In the genomic region with DNA sequence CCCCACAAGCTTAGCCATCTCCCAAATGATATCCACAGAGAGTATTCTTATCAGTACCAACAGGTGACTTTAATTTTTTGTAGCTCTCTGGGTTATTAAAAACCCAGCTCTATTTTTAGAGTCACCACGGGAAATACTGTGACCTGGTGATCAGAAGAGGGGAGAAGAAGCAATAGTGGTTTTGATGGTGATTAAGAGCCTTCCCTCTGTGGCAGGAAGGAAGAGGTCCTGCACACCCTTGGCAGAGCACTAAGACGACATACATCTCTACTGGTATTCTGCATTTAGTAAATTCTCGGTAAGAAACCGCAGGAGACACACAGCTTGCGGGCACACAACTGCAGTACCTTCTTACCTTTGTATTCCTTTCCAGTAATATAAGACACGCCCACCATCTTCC, we compare ENCODE assay signal across 25 mouse cellular contexts.
"Had no signal": no experiment of that assay in that cellular context is flagged by ENCODE, and none has a peak within 500 bp of the region (broad histone marks: within the 10 kb centered on the region; RNA-seq: fewer than 3 reads in every experiment).

No protein-coding gene starts in this region.

- H3K4me2 ChIP-seq: heart, embryonic 12.5 days; hindbrain, embryonic 13.5 days; hindbrain, embryonic 15.5 days; kidney, embryonic 15.5 days; limb, embryonic 13.5 days; limb, embryonic 15.5 days; liver, embryonic 12.5 days had no signal

- H3K4me3 ChIP-seq: gastrocnemius, adult 2 months; heart, embryonic 10.5 days; heart, embryonic 12.5 days; hindbrain, embryonic 13.5 days; hindbrain, embryonic 15.5 days; kidney, embryonic 15.5 days; limb, embryonic 13.5 days; limb, embryonic 15.5 days; liver, embryonic 12.5 days had no signal

- H3K9me3 ChIP-seq: heart, embryonic 10.5 days; heart, embryonic 12.5 days; hindbrain, embryonic 13.5 days; hindbrain, embryonic 15.5 days; kidney, embryonic 15.5 days; limb, embryonic 13.5 days; limb, embryonic 15.5 days; liver, embryonic 12.5 days had no signal

- H3K9ac ChIP-seq: heart, embryonic 12.5 days; hindbrain, embryonic 13.5 days; hindbrain, embryonic 15.5 days; kidney, embryonic 15.5 days; limb, embryonic 13.5 days; limb, embryonic 15.5 days; liver, embryonic 12.5 days had no signal

- H3K4me1 ChIP-seq: heart, embryonic 10.5 days; hindbrain, embryonic 15.5 days; limb, embryonic 13.5 days; liver, embryonic 12.5 days had no signal

- H3K27ac ChIP-seq: gastrocnemius, adult 2 months; heart, embryonic 10.5 days; hindbrain, embryonic 13.5 days; hindbrain, embryonic 15.5 days; hindbrain, postnatal 0 days; kidney, embryonic 15.5 days; kidney, postnatal 0 days; limb, embryonic 13.5 days; limb, embryonic 15.5 days; liver, embryonic 12.5 days had no signal

- H3K27me3 ChIP-seq: heart, embryonic 12.5 days; hindbrain, embryonic 13.5 days; hindbrain, embryonic 15.5 days; kidney, embryonic 15.5 days; limb, embryonic 13.5 days; limb, embryonic 15.5 days; liver, embryonic 12.5 days had no signal

- ATAC-seq: hindbrain, postnatal 0 days; intestine, embryonic 16.5 days; liver, embryonic 12.5 days had no signal

- H3K36me3 ChIP-seq: heart, embryonic 10.5 days; heart, embryonic 12.5 days; kidney, embryonic 15.5 days; limb, embryonic 13.5 days; limb, embryonic 15.5 days; liver, embryonic 12.5 days had no signal

- DNase-seq: gastrocnemius, adult 2 months; gastrocnemius, postnatal 10 days; gastrocnemius, postnatal 25 days; heart, adult 18-20 months; heart, postnatal 10 days; heart, postnatal 4 days; kidney, adult 11 months; kidney, adult 2 months; kidney, adult 9 months; kidney, postnatal 14 days; kidney, postnatal 36 days; layer of hippocampus, adult 9-11 months; layer of hippocampus, postnatal 36 days; left cerebral cortex, postnatal 4 days had no signal
